Mouse (Mus musculus): Measurements from ENCODE around the gene Atp13a3.

Gene Atp13a3

GRCm38 (mm10) chr16:30280676-30281297 lies 125.0 kb downstream of the Atp13a3 start:
- no peak for DNase-seq (ENCODE audit: low read depth, low spot score)

- DNase-seq (ENCODE audit: low read depth, low spot score): no peak
Observed at GRCm38 (mm10) chr16:30278406-30278805, 127.4 kb downstream of the Atp13a3 start.

GRCm38 (mm10) chr16:30275558-30276340 lies 130.0 kb downstream of the Atp13a3 start:
- DNase-seq (ENCODE audit: low read depth, low spot score): no peak

- DNase-seq (ENCODE audit: low read depth, low spot score): no peak
Observed at GRCm38 (mm10) chr16:30273065-30273464, 132.7 kb downstream of the Atp13a3 start.

- DNase-seq (ENCODE audit: low read depth, low spot score): no peak
Observed at GRCm38 (mm10) chr16:30271941-30272595, 133.7 kb downstream of the Atp13a3 start.

GRCm38 (mm10) chr16:30271223-30271761 lies 134.5 kb downstream of the Atp13a3 start:
- DNase-seq (ENCODE audit: low read depth, low spot score): no peak

GRCm38 (mm10) chr16:30267359-30267758 lies 138.4 kb downstream of the Atp13a3 start, which contains the start of gene Cpn2:
Gene Cpn2, minus strand, starts transcription at chr16:30267499.
- DNase-seq (ENCODE audit: low read depth, low spot score): no peak

GRCm38 (mm10) chr16:30266561-30266960 lies 139.2 kb downstream of the Atp13a3 start:
- no peak for DNase-seq (ENCODE audit: low read depth, low spot score)

- DNase-seq (ENCODE audit: low read depth, low spot score): no peak
Observed at GRCm38 (mm10) chr16:30265611-30266010, 140.2 kb downstream of the Atp13a3 start.

- DNase-seq (ENCODE audit: low read depth, low spot score): no peak
Observed at GRCm38 (mm10) chr16:30263156-30263555, 142.6 kb downstream of the Atp13a3 start.

- no peak for DNase-seq (ENCODE audit: low read depth, low spot score)
Observed at GRCm38 (mm10) chr16:30262664-30263063, 143.1 kb downstream of the Atp13a3 start.

All from embryo, embryonic 11.5 days (tissue).